Mouse (Mus musculus) spleen, adult 2 months (tissue): ENCODE data around the gene Dock8.

ENCODE experiments used
- CTCF ChIP-seq: fragments of 200-500 bp; IDR thresholded peaks from 2 replicates; pipeline ENCODE4 v1.5.1; 2011; ENCODE audit warnings: mild to moderate bottlenecking, inconsistent platforms; ENCODE audit not compliant: insufficient read depth, insufficient read length, insufficient replicate concordance; ENCODE audit errors: extremely low read depth
- POLR2A ChIP-seq: fragments of 200-500 bp; IDR thresholded peaks from 2 replicates; pipeline ENCODE4 v1.6.1; 2011; ENCODE audit warnings: low read depth, low read length, inconsistent platforms

- TF ChIP-seq CTCF, result no peak
- no peak for TF ChIP-seq POLR2A
Measured at GRCm38 (mm10) chr19:25237492-25238040, 238.2 kb downstream of the Dock8 start.
